Mouse (Mus musculus) retina, embryonic 14.5 days (tissue): Measurements from ENCODE around the gene Lamb3.
"Not testable (repeated sequence)": the region's sequence is repeated elsewhere in the genome, so short reads cannot be mapped to it uniquely, and the experiment has no call there.

Experiments used
- DNase-seq: peaks from one replicate; pipeline ENCODE4 v3.0.0-alpha.2; 2015; ENCODE audit warnings: low spot score

Lamb3 gene

DNA sequence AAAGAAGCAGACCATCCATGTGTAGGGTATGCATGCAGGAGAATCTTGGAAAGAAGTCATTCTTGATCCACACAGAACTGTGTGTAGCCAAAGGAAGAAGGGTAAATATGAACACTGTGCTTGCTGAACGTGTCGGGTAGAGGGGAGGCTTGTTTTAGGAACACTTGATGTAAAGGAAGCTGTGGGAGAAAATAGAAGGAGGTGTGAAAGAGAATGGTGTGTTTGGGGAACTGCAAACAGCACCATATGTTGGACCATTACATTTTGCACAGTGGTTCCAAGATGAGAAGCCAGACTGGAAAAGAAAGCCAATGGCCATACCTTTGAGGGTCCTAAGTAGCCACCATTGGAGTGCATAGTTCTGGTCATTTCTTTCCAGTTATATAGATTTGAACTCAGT is 42.5 kb downstream of the Lamb3 start:
- no peak for DNase-seq

DNA sequence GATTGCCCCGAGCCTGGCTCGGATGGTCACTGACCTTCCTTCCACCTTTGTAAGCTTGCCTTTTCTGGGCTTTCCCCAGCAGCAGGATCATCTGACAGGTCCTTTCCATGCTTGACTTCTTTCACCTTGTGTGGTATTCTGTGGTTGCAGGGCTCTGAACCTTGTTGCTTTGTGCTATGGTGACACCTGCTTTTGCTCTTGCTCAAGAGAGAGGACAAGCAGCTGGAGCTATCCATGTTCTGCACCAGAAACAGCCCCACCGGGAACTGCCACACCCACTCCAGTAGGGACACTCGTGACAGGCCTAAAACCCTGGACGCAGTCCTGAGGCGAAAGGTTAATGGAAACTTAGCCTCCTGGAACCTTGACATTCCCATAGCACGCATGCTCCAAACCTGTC is 43.9 kb downstream of the Lamb3 start:
- DNase-seq, result no peak

DNA sequence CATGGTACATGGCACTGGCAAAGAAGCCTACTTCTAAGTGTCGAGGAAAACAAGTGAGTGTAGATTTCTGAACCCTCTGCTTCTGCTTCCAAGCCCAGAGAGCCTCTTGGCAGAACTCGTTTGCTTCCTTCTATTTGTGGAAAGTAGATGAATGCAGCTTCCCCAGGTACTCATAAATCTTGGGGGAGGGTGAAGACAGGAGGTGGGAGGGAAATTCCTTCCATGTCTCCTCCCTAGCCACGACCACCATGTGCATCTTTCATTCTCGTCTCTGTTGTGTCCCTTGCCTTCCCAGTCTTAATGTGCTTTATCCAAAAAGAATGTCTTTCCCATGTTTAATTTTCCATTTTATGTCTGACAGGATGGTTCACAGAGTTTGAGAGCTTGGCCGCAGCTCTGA is 45.1 kb downstream of the Lamb3 start:
- no peak for DNase-seq

DNA sequence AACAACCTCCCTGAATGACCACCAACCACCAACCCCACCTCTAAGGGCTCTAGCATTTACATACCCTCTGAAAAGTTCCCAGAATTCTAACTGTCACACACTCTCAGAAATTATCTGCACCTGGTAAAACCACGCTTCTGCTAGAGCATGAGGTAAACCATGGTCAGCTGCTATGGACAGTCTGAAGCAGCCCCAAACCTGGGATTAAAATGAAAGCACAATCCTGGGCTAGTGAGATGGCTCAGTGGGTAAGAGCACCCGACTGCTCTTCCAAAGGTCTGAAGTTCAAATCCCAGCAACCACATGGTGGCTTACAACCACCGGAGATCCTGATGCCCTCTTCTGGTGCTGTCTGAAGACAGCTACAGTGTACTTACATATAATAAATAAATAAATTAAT is 46.4 kb downstream of the Lamb3 start:
- not testable (repeated sequence) for DNase-seq

DNA sequence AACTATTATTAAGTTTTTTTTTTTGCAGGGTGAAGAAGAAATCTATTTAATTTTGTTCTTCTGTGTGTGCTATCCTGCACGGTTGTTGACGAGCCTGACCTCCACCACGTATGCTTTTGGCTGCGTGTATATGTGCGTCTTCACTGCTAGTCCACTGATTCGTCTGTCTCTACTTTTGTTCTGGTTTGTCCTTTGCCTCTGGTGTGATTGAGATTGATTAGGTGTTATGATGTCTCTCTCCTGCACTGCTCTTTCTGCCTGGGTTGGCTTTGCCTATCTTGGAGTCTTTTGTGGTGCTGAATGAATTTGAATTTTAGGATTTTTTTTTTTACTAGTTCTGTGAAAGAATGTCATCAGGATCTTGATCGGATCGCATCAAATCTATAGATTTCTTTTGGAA is 47.5 kb downstream of the Lamb3 start:
- no peak for DNase-seq

DNA sequence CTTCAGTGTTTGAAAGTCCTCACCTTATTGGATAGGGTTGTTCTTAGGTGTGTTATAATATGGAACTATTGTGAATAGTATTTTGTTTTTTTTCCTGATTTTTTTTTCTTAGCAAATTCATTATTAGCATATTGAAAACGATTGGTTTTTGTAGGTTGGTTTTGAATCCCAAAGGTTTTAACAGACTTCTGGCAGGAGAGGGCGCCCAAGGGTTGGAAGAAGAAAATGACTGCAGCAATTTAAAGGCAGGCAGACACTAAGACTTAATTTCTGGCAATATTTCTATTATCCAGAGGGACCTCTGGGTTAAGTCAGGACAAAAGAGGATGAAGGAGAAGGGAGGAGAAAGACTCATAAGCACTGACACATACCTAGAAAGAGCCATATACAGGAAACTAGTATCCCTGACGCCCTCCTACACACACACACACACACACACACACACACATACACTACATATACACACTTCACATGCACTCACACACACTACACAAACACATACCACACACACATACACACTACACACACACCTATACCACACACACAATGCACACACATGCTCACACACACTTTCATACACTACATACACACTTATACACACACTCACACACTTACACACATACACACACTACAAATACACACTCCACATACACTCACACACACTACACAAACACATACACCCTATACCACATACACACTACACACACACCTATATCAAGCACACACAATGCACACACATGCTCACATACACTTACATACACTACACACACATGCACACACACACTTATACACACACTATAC is 48.2 kb downstream of the Lamb3 start:
- DNase-seq, result peak; percentile 68

DNA sequence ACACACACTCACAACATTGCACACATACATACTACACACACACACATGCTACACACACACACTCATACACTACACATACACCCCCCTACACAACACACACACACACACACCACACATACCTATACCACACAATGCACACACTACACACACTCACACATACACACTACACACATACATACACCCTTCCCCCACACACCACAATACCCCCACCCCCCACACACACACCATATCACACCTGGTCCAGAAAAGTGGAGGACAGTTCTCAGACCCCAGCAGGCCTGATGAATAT is 48.7 kb downstream of the Lamb3 start:
- no peak for DNase-seq

DNA sequence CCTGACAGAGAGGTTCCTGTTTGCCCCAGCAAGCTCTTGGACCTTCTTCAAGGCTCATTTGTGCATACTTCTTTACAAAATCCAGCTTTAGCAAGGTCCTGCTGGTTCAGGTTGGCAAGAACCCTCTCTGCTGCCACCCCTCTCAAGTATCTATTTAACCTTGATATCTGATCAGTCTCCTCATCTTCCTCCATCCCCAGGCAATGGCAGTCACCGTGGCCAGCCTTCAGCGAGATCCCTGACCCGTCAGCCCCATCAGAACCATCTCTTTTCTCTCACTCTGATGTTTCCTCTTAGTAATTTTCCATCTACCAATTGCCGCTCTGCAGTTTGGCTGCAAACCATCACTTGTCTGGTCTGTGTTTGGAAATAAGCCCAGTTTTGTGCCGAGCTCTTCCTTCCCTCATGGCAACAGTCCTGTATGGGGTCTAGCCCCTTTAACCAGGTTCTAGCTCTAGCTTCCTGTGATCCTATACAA is 49.2 kb downstream of the Lamb3 start:
- DNase-seq, result no peak

DNA sequence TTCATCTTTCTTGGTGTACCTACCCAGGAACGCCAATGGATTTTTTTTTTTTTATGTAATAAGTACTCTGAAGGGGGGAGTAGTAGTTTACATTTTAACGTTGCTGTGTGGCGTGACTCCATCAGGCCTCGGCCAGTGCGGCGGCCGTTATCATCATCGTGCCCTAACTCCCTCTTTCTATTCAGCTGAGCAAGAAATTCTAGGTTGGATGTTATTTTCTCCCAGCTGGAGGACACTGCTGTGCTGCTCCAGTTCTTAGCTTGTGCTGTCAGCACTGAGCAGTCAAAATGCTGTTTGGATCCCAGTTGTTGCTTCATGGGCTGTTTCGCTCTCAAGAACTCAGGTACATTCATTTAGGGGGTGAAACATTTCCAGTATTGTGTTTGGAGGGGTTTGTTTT is 52.1 kb downstream of the Lamb3 start:
- DNase-seq, result no peak

DNA sequence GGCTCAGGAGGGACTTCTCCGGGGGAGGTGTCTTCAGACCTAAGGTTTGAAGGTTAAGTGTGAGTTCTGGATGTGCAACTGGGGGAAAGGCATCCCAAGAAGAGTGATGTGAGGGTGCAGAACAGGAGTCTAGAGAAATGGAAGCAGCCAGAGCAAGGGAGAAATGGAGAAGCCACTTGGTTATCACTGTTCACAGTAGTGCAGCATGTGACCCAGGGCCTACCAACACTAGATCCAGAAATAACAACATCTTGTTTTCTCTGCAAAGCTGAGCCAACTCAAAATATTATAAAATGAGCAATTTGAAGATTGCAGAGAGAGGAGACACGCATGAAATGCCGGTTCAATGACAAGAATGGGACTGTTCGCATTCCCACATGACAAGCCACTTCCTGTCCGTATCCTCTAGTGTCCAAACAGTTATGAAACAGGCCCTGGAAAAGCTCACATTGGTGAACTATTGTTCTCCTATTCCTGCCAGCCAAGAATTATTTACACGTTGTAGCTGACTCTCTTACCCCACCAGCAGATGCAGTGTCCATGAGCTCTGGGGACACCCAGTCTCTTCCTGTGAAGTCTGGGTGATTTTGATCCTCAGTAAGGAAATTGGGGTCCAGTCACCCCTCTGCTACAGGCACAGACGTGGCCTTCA is 54.5 kb downstream of the Lamb3 start:
- DNase-seq, result no peak

DNA sequence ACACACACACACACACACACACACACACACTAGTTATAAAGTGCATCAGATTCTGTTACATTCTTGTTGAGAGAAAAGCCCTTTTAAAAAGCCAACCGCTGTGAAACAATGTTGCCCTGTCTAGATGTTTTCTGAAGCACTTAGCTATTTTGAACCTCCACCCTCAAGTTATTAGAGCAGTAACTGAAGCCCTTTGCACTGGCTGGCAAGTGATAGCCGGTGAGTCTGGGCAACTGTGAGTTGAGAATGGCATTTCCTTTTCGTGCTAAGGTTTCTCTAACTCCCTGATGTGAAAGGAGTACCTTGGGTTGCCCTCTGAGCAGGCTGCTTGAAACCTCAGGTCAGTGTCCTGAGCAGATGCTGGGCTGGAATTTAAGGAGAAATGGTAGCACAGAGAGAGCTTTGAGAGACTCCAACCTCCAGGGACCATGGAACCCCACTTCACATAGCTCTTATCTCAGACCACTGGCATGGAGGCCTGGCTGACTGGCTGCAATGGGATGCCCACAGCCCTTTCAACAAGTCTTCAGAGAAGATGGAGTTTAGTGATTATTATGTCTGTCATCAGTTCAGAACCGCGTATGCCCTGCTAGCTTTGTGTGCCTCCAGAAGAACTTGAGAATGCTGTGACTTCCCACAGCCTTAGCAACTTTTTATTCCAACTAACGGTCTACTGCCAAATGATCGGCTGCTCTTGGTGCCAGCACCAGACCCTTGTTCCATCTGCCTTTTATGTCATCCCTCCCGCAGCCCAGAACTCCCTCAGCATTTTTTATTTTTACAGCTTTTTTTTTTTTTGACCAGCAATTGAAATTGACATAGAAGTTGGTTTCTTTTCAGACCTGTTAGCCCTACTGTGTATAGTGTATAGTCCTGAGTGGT is 55.8 kb downstream of the Lamb3 start:
- DNase-seq, result no peak

DNA sequence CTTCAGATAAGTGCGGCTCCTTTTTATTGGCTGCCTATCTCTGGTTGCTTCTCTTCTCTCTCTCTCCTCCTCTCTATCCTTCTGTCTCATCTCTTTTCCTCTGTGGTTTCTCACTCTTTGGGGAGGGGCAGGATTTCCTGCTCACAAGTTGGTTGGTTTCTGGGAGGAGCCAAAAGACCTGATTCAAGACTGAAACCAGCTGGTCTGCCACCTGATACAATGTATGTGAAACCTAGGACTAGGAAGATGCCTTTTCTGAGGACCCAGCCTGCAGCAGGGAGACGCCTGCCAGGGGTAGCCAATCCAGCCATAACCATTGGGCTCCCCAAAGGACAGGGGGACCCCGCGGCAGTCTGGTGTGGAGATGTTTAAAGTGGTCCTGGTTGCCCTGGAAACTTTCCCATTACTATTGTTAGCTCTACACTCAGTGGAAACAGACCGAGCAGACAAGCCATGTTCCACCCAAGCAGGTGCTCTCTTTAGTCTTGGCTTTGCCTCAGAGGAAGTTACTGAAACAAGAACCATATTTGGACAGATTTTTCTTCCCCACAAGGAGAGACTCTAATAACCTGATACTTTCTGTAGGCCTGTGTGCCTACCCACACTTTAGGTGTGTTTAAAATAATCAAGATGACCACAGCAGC is 56.6 kb downstream of the Lamb3 start, which contains the start of gene Hsd11b1:
Hsd11b1 (minus strand) TSS at position 121 of the 644 bp plus-strand sequence.
- no peak for DNase-seq

DNA sequence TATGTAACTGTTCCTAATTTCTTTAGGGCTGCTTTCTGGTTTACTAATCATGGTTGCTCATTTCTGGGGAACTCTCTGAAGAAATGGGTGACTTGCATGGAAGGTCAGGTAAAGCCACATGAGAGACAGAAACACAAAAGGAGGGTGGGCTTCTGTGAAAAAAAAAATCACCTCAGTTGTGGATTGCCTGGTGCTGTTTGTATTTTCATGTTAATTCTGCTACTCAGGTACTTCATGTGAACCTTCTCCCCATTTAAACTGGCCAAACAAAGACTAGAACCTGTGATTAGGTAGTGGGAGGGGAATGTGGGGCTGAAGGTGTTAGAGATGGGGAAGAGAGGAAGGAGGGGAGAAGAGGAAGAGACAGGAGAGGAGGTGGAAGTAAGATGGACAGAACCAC is 58.2 kb downstream of the Lamb3 start:
- no peak for DNase-seq

DNA sequence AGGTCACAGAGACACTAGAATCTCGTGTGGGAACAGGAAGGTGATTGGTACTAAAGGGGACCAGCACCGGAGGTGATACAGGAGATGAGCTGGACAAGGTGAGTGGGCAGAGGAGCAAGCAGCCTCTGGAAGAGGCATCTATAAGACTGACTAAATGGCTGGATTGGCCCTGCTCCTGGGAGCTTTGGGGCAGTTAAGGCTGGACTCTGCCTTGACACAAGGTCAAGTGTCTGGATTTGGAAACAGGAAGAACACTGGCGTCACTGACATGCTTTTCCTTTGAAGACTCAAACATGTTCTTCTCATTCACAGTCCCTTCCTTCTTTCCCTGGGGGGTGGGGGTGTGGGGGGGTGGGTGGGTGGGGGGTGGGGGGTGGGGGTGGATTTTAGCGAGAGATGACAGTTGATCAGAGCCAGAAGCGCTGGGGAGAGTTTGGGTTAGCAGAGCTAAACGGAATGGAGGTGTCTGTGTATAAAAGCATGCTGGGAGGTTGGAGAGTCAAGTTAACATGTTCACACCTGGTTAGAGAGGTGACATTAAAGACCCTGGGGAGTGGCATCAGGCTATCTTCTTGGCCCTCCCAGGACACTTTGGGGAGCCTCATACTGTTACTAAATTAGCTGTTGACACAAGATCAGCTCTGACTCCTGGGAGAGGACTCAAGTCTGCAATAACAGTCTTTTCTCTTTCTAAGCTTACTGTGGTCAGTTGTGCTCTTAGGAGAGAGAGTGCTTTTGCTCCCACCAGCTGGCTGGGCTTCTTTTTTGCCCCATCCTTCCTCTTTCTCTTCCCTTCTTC is 63.7 kb downstream of the Lamb3 start:
- no peak for DNase-seq

DNA sequence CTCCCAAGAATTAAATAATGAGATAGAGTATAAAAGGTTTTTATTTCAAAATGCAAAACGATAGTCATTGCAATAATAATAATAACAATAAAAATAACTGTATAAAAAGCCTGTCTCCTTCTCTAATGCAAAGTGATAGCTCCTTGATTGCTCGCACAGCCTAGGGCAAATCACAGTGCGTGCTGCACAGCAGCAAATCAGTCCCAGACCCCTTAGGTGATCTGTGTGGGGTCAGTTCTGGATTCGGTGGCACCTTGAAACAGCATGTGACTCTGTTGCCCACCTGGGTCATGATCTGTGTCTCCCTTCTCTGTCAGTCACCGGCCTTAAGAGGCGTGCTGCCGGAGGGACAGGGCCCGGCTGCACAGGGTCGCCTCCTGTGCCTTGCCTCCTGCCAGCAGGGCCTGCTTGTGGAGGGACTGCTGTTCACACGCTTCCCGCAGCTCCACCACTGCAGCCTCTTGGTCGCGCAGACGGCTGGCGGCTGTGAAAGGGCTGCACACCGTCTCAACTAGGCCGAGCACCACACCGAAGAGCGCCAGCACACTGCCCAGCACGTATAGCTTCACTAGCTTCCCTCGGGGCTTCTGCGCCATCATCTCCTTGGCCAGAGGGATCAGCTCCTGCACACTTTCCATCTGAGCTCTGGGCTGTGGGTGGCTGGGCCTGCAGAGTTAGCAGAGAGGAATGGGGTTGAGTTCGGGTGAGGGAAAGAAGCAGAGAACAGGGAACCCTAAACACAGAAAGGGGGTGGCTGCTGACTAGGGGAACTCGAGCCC is 64.8 kb downstream of the Lamb3 start:
- DNase-seq, result peak; percentile 47

DNA sequence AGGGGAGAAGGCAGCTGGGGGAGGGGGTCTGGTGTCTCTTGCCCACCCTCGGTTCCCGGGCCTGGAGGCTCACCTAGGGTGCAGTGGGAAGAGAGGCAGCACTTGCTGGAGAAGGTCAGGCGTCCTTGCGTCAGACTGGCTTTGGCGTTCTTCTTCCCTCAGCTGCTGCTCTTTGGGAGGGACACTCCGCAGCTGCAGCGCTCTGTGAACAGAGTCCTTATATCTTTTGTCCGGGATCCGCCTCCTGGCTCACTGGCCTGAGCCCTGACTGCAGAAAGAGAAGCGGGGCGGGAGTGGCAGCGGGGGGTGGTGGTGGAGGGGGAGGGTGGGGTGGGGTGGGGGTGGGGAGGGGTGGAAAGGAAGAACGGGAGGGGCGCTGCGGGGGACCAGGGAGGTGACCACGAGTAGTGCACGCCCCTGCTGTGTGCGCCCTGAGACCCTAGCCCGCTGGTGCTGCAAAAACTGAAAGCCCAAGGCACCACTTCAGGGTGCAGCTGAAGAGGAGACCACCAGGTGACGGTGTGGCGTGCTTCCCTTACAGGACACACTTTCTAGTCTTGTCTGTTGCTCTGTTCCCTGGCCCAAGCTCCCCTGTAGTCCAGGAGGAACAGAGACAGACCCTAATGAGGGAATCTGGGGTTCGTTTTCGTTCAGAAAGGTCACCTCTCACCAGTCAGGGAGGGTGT is 65.6 kb downstream of the Lamb3 start, which contains the start of gene G0s2:
G0s2 (minus strand) TSS at position 302 of the 686 bp plus-strand sequence.
- DNase-seq, result peak; percentile 48

DNA sequence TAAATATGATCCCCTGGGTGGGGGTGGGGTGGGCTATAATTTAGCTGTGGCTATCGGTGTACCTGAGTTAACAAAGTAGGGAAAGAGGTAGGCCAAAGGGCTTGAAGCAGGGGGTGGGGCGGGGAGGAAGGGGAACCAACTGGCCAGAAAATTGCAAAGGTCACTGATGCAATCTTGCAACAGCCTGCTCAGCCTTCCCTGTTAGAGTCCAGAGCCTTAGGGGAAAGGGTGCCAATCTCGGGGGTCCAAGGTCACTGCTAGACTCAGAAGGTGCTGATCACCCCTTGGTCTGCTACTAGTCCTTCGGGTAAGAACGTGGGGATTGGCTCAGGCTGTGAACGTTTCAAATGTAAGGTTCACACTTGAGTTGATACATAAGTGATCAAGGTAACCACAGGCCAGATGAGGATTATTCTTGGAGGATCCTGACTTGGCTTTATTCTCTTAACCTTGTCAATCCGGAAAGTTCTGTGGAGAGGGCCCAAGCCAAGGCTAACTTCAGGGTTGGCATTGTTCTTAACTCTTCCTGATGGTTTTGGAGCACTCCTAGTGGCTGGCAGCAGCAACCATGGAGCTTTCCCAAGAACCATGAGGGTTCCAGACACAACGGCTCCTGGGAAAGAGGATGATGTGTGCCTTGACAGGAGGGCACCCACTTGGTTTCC is 67.0 kb downstream of the Lamb3 start:
- DNase-seq, result no peak

DNA sequence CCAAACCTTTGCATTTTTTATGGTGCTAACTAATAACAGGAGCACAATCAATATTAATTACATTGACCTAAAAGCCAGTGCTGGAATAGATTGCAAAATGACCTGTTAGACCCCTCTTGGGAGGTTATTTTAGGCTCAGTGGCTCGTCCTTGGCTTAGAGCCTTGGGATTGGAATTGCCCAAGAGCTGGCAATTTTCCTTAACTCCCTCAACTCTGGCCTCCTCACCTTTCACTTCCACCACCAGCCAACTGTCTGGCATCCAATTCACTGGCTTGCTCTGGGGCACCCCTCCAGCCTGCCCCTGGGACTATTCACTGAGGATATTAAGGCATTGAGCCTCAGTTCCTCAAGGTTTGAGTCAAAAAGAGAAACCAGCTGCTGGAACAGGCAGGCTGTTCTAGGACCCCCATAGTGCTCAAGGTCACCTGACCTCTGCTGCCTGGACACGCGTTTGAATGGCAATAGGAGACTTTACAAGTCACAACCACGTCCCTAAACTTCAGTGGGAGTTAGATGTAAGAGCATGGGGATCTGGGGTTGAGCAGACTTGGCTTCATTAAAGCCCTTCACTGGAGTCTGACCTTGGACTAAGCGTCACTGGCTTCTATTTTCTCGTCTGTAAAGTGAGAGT is 71.0 kb downstream of the Lamb3 start:
- no peak for DNase-seq

DNA sequence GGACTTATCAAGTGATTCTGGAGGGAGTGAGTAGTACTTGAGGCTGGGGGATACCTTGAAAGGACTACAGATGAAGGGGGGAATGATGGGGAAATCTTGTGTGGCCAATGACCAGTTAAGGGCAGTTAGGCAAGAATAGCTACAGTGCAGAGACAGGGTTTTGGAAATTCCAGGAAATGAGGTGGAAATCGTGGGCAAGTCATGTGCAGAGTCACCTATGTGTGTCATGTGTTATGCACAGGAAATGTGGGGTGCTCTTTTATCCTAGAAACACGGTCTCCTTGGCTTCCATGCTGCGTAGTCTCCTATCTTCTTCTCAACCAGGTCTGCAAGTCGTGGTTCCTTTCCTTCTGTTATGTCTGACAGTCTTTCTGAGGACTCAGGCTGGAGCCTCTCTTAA is 72.0 kb downstream of the Lamb3 start:
- no peak for DNase-seq
